Mouse (Mus musculus): ENCODE results near the gene March10.

DNA sequence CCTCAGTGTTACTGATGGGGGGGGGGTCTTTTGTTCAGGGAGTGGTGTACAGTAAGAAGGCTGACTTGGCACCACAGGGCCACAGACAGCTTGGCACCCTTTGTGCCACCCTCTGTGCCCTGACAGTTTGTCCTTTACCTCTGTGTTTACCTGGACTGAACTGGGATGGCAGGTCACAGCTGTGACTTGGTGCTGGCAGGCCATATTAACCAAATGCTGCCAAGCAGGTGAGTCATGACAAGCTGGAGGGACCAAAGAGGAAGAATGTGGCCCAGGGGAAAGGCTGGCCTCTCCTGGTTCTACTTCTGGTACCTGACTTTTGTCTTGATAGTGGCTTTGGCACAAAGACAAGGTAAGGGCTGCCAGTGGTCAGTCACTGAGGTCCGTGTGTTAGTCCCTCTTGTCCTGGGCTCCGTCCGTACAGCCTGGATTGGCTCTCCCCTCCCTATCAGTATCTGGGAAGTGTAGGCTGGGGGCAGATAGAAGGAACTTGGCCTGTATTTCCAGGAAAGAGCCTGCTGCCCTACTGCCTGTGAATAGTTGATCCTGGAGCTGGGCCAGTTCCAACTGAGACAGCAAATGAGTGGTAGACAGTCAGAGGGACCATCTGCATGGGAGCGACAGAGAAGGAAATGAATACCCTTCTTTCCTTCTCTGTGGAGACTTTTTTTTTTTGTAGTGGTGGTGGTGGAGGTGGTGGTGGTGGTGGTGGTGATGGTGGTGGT is 94.3 kb downstream of the March10 start:
- TF ChIP-seq CTCF (IDR thresholded peaks at IDR 0.05; ENCODE audit: low read depth) (no peak), EP300 (optimal IDR thresholded peaks at IDR 0.05) (no peak)

Measured in stomach, postnatal 0 days (tissue).